Mouse (Mus musculus) olfactory bulb, adult 2 months (tissue): ENCODE results near the gene Olfr1170.

Experiments
- CTCF ChIP-seq: fragments of 200-500 bp; IDR thresholded peaks from 2 replicates; pipeline ENCODE4 v1.5.1; 2012; ENCODE audit warnings: low read depth, mild to moderate bottlenecking, low read length, moderate library complexity; ENCODE audit not compliant: insufficient read depth
- POLR2A ChIP-seq: fragments of 200-500 bp; IDR thresholded peaks from 2 replicates; pipeline ENCODE4 v1.6.1; 2012; ENCODE audit warnings: mild to moderate bottlenecking, low read depth, low read length, moderate library complexity; ENCODE audit not compliant: insufficient read depth

GRCm38 (mm10) chr2:88228234-88228633 lies at the start of gene Olfr1170:
- TF ChIP-seq CTCF = no peak
- no peak for TF ChIP-seq POLR2A
